Mouse (Mus musculus): ENCODE measurements around the gene Chd3. TPM values are rescaled to one million over a fixed set of nuclear protein-coding genes. Genes with fewer than 3 reads are reported as not detected.

Gene Chd3
- polyA plus RNA-seq, 1 experiment from 2014 or later = 91.9 TPM

GRCm38 (mm10) chr11:69334796-69335195, 34.4 kb downstream of the Chd3 start:
- peaks cover 21% of the 10 kb centered on the region for H3K4me1 ChIP-seq (replicated peaks)
- H3K9ac ChIP-seq (replicated peaks) = no peak overlapping the region
- H3K27ac ChIP-seq = no peak overlapping the region
- no peak for ATAC-seq
- no peaks in the 10 kb centered on the region for H3K9me3 ChIP-seq
- H3K4me2 ChIP-seq (replicated peaks) = no peak overlapping the region
- no peaks in the 10 kb centered on the region for H3K36me3 ChIP-seq
- H3K27me3 ChIP-seq = peaks cover 19% of the 10 kb centered on the region
- 77% methylated on average over 4 of the region's 4 CpGs for WGBS
- H3K4me3 ChIP-seq (replicated peaks) = no peak overlapping the region

GRCm38 (mm10) chr11:69333922-69334321, 35.3 kb downstream of the Chd3 start:
- Histone ChIP-seq H3K27ac (no peak overlapping the region), H3K27me3 (peaks cover 17% of the 10 kb centered on the region), H3K9me3 (no peaks in the 10 kb centered on the region), H3K9ac (replicated peaks) (no peak overlapping the region), H3K36me3 (no peaks in the 10 kb centered on the region), H3K4me1 (replicated peaks) (peaks cover 18% of the 10 kb centered on the region), H3K4me2 (replicated peaks) (no peak overlapping the region), H3K4me3 (replicated peaks) (no peak overlapping the region)
- no peak for ATAC-seq
- 68% methylated on average over 3 of the region's 3 CpGs for WGBS

- H3K27me3 ChIP-seq = peaks cover 21% of the 10 kb centered on the region
- H3K9ac ChIP-seq (replicated peaks) = peak overlapping the region; percentile 71; the same call in 1 of the 2 replicates
- ATAC-seq = no peak
- H3K4me2 ChIP-seq (replicated peaks) = peak overlapping the region; percentile 66
- WGBS = 37% methylated on average over 8 of the region's 8 CpGs
- no peak overlapping the region for H3K4me3 ChIP-seq (replicated peaks)
- H3K27ac ChIP-seq = peak overlapping the region; percentile 90
- H3K9me3 ChIP-seq = no peaks in the 10 kb centered on the region
- peaks cover 18% of the 10 kb centered on the region for H3K4me1 ChIP-seq (replicated peaks)
- no peaks in the 10 kb centered on the region for H3K36me3 ChIP-seq
Measured at GRCm38 (mm10) chr11:69332713-69333253, 36.4 kb downstream of the Chd3 start.

- ATAC-seq = peak; percentile 84
- under 1% methylated on average over 24 of the region's 24 CpGs for WGBS
- Histone ChIP-seq H3K9ac (replicated peaks) (peak overlapping the region; percentile 71), H3K4me1 (replicated peaks) (peaks cover 21% of the 10 kb centered on the region), H3K4me3 (replicated peaks) (peak overlapping the region; percentile 41), H3K4me2 (replicated peaks) (peak overlapping the region; percentile 66), H3K27ac (peak overlapping the region; percentile 90), H3K36me3 (no peaks in the 10 kb centered on the region), H3K27me3 (peaks cover 29% of the 10 kb centered on the region), H3K9me3 (no peaks in the 10 kb centered on the region)
Measured at GRCm38 (mm10) chr11:69331929-69332405, 37.2 kb downstream of the Chd3 start.

GRCm38 (mm10) chr11:69331152-69331551, 38.1 kb downstream of the Chd3 start:
- H3K9ac ChIP-seq (replicated peaks) = peak overlapping the region; percentile 71; the same call in 1 of the 2 replicates
- no peak for ATAC-seq
- H3K4me2 ChIP-seq (replicated peaks) = peak overlapping the region; percentile 66
- H3K27ac ChIP-seq = 0 out of 2 replicates have a peak overlapping the region, but pooled peaks have one; percentile 44
- H3K36me3 ChIP-seq = no peaks in the 10 kb centered on the region
- H3K27me3 ChIP-seq = peaks cover 33% of the 10 kb centered on the region
- H3K4me3 ChIP-seq (replicated peaks) = peak overlapping the region; percentile 41
- H3K9me3 ChIP-seq = no peaks in the 10 kb centered on the region
- H3K4me1 ChIP-seq (replicated peaks) = peaks cover 29% of the 10 kb centered on the region
- WGBS = 94% methylated on average over 6 of the region's 6 CpGs

GRCm38 (mm10) chr11:69328517-69328916, 40.7 kb downstream of the Chd3 start:
- Histone ChIP-seq H3K4me3 (replicated peaks) (no peak overlapping the region), H3K27me3 (peaks cover 33% of the 10 kb centered on the region), H3K4me2 (replicated peaks) (no peak overlapping the region), H3K9ac (replicated peaks) (no peak overlapping the region), H3K9me3 (no peaks in the 10 kb centered on the region), H3K27ac (no peak overlapping the region), H3K4me1 (replicated peaks) (peaks cover 49% of the 10 kb centered on the region), H3K36me3 (no peaks in the 10 kb centered on the region)
- WGBS = 96% methylated on average over 6 of the region's 6 CpGs
- no peak for ATAC-seq

- 65% methylated on average over 6 of the region's 6 CpGs for WGBS
- Histone ChIP-seq H3K9ac (replicated peaks) (no peak overlapping the region), H3K27ac (no peak overlapping the region), H3K4me3 (replicated peaks) (no peak overlapping the region), H3K27me3 (peaks cover 33% of the 10 kb centered on the region), H3K36me3 (no peaks in the 10 kb centered on the region), H3K9me3 (no peaks in the 10 kb centered on the region), H3K4me2 (replicated peaks) (no peak overlapping the region), H3K4me1 (replicated peaks) (peaks cover 51% of the 10 kb centered on the region)
- no peak for ATAC-seq
Measured at GRCm38 (mm10) chr11:69327648-69328047, 41.6 kb downstream of the Chd3 start.

- Histone ChIP-seq H3K9ac (replicated peaks) (no peak overlapping the region; the same call in 1 of the 2 replicates), H3K36me3 (no peaks in the 10 kb centered on the region), H3K4me1 (replicated peaks) (peaks cover 51% of the 10 kb centered on the region), H3K4me2 (replicated peaks) (peak overlapping the region; percentile 93), H3K27ac (no peak overlapping the region), H3K27me3 (peaks cover 33% of the 10 kb centered on the region), H3K9me3 (no peaks in the 10 kb centered on the region), H3K4me3 (replicated peaks) (peak overlapping the region; percentile 51)
- WGBS = 13% methylated on average over 9 of the region's 9 CpGs
- no peak for ATAC-seq
Measured at GRCm38 (mm10) chr11:69327157-69327442, 42.1 kb downstream of the Chd3 start.

- Histone ChIP-seq H3K4me3 (replicated peaks) (peak overlapping the region; percentile 51), H3K36me3 (no peaks in the 10 kb centered on the region), H3K4me2 (replicated peaks) (peak overlapping the region; percentile 93), H3K9me3 (no peaks in the 10 kb centered on the region), H3K27me3 (peaks cover 33% of the 10 kb centered on the region), H3K27ac (peak overlapping the region; percentile 20; the same call in 1 of the 2 replicates), H3K9ac (replicated peaks) (peak overlapping the region; percentile 75), H3K4me1 (replicated peaks) (peaks cover 54% of the 10 kb centered on the region)
- under 1% methylated on average over 45 of the region's 45 CpGs for WGBS
- ATAC-seq = peak; percentile 31
Measured at GRCm38 (mm10) chr11:69326408-69327156, 42.6 kb downstream of the Chd3 start.

- no peaks in the 10 kb centered on the region for H3K36me3 ChIP-seq
- peaks cover 33% of the 10 kb centered on the region for H3K27me3 ChIP-seq
- peak within 1 kb of the TSS; percentile 93 for H3K4me2 ChIP-seq (replicated peaks)
- H3K9me3 ChIP-seq = no peaks in the 10 kb centered on the region
- H3K27ac ChIP-seq = peak within 1 kb of the TSS; percentile 20; the same call in 1 of the 2 replicates
- 12% methylated on average over 26 of the region's 26 CpGs for WGBS
- H3K4me3 ChIP-seq (replicated peaks) = peak within 1 kb of the TSS; percentile 55
- peak; percentile 27 for ATAC-seq
- H3K9ac ChIP-seq (replicated peaks) = peak within 1 kb of the TSS; percentile 75
- H3K4me1 ChIP-seq (replicated peaks) = peaks cover 54% of the 10 kb centered on the region
Measured at GRCm38 (mm10) chr11:69325628-69326407, 43.4 kb downstream of the Chd3 start, which contains the start of gene Kcnab3. Gene Kcnab3 (plus strand): TSS chr11:69326258.

GRCm38 (mm10) chr11:69324749-69325148, 44.5 kb downstream of the Chd3 start:
- peaks cover 54% of the 10 kb centered on the region for H3K4me1 ChIP-seq (replicated peaks)
- peak overlapping the region; percentile 55 for H3K4me3 ChIP-seq (replicated peaks)
- peak overlapping the region; percentile 77; the same call in 1 of the 2 replicates for H3K9ac ChIP-seq (replicated peaks)
- no peak overlapping the region for H3K27ac ChIP-seq
- no peak for ATAC-seq
- no peaks in the 10 kb centered on the region for H3K9me3 ChIP-seq
- peaks cover 29% of the 10 kb centered on the region for H3K27me3 ChIP-seq
- peaks cover 7% of the 10 kb centered on the region for H3K36me3 ChIP-seq
- WGBS = 84% methylated on average over 6 of the region's 6 CpGs
- peak overlapping the region; percentile 70 for H3K4me2 ChIP-seq (replicated peaks)
